Mouse (Mus musculus) E14TG2a.4 (cell line): ENCODE data around the gene Klrb1b.

Experiments
- CTCF ChIP-seq: conservative IDR thresholded peaks from 2 replicates; pipeline ENCODE4 v1.5.1; 2014; ENCODE audit warnings: low read length
- POU5F1 ChIP-seq: IDR thresholded peaks from 2 replicates; pipeline ENCODE4 v1.6.1; 2014; ENCODE audit warnings: low read length, borderline replicate concordance

DNA sequence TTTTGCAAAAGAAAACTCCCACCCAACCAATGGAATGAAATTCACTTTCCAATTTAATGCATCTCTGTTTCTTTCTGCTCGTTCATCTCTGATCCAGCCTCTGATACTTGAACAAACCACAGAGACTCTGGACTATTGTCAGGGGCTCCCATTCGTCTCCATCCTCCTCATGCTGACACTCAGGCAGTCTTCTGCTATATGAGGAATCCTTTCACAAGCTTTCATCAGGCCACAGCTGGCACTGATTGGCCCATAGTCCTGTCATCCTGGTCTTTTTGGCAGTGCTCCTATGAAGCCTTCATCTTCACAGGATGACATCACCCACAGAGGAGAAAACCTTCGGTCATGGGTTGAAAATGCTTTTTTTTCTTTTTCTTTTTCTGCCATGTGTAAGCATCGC lies 58.1 kb downstream of the Klrb1b start:
- no peak for TF ChIP-seq CTCF
- TF ChIP-seq POU5F1 = no peak
